19 mouse cellular contexts compared by ENCODE assay signal in the genomic region with DNA sequence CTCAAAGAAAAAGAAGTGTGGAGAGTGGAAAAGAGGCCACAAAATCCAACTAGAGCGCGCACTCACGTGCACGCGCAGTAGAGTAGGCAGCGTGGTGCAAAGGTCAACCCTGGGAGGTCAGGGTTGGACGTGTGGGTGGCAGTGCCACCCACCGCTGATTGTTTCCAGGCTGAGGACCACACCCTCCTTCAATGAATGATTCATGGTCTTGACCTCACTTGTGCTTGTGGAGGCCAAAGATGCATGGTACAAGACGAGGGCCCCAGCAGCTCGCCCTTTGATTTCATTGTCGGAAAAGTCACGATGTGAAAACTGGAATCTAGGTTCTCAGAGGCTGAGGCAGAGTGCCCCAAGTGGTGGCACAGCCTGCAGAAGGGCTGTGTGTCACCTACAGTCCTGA. TPM values are rescaled to one million over a fixed set of nuclear protein-coding genes. Genes with fewer than 3 reads are reported as not detected.
DNase-seq lines count a peak whose midpoint lies in the region; ATAC-seq and TF ChIP-seq lines count a peak whose summit lies in the region.
"Had no signal": no experiment of that assay in that cellular context is flagged by ENCODE, and none has a peak within 500 bp of the region (broad histone marks: within the 10 kb centered on the region; RNA-seq: fewer than 3 reads in every experiment).

No protein-coding gene starts in this region.

- H3K36me3 ChIP-seq in forebrain, embryonic 10.5 days (replicated peaks): no peaks in the 10 kb centered on the region
- no peaks in the 10 kb centered on the region for H3K36me3 ChIP-seq in forebrain, embryonic 15.5 days
- H3K36me3 ChIP-seq in lung, postnatal 0 days (ENCODE audit: insufficient read depth, low read length): no peaks in the 10 kb centered on the region
- no peaks in the 10 kb centered on the region for H3K36me3 ChIP-seq in stomach, postnatal 0 days (ENCODE audit: control insufficient read depth, insufficient read depth, low read length)
- H3K36me3 ChIP-seq: heart, embryonic 12.5 days; limb, embryonic 13.5 days; liver, embryonic 13.5 days; lung, embryonic 15.5 days; midbrain, embryonic 10.5 days had no signal

- 0 out of 2 replicates have a peak, but pooled peaks cover 8% of the 10 kb centered on the region for H3K27me3 ChIP-seq in forebrain, embryonic 10.5 days (ENCODE audit: poor library complexity, severe bottlenecking)
- no peaks in the 10 kb centered on the region for H3K27me3 ChIP-seq in forebrain, embryonic 15.5 days
- H3K27me3 ChIP-seq in lung, postnatal 0 days (replicated peaks; ENCODE audit: insufficient read depth, low read length): no peaks in the 10 kb centered on the region
- no peaks in the 10 kb centered on the region for H3K27me3 ChIP-seq in stomach, postnatal 0 days (ENCODE audit: control insufficient read depth, insufficient read depth, low read length)
- H3K27me3 ChIP-seq: heart, embryonic 12.5 days; limb, embryonic 13.5 days; liver, embryonic 13.5 days; lung, embryonic 15.5 days had no signal

- TF ChIP-seq CTCF in lung, postnatal 0 days (IDR thresholded peaks at IDR 0.05): peak; percentile 14; the same call in 1 of the 2 replicates
- TF ChIP-seq CTCF in stomach, postnatal 0 days (IDR thresholded peaks at IDR 0.05; ENCODE audit: low read depth): peak; percentile 45

- H3K4me3 ChIP-seq in forebrain, embryonic 10.5 days: no peak overlapping the region
- no peak overlapping the region for H3K4me3 ChIP-seq in forebrain, embryonic 15.5 days
- H3K4me3 ChIP-seq in lung, postnatal 0 days (ENCODE audit: low read depth, low read length): no peak overlapping the region
- no peak overlapping the region for H3K4me3 ChIP-seq in stomach, postnatal 0 days (ENCODE audit: low read depth, low read length)
- H3K4me3 ChIP-seq: gastrocnemius, adult 2 months; heart, embryonic 12.5 days; limb, embryonic 13.5 days; liver, embryonic 13.5 days; lung, embryonic 15.5 days; midbrain, embryonic 10.5 days had no signal

- H3K4me1 ChIP-seq in forebrain, embryonic 10.5 days: peaks cover 21% of the 10 kb centered on the region
- peaks cover 16% of the 10 kb centered on the region for H3K4me1 ChIP-seq in forebrain, embryonic 15.5 days
- H3K4me1 ChIP-seq in lung, postnatal 0 days (ENCODE audit: insufficient read depth, low read depth, low read length): no peaks in the 10 kb centered on the region
- no peaks in the 10 kb centered on the region for H3K4me1 ChIP-seq in stomach, postnatal 0 days (replicated peaks; ENCODE audit: control insufficient read depth, insufficient read depth)
- H3K4me1 ChIP-seq: liver, embryonic 13.5 days had no signal

- no peak for TF ChIP-seq EP300 in lung, postnatal 0 days (IDR thresholded peaks at IDR 0.05)
- TF ChIP-seq EP300 in stomach, postnatal 0 days (optimal IDR thresholded peaks at IDR 0.05): no peak

- DNase-seq in forebrain, embryonic 10.5 days (ENCODE audit: extremely low spot score, low spot score): peak; percentile 10
- no peak for DNase-seq in lung, postnatal 0 days (ENCODE audit: low spot score)
- DNase-seq in lung, adult 18-20 months: no peak
- peak; percentile 44 for DNase-seq in kidney, postnatal 10 days
- DNase-seq in stomach, postnatal 0 days (ENCODE audit: low spot score): peak; percentile 65
- no peak for DNase-seq in T-cell, adult 2 months (ENCODE audit: low spot score)
- DNase-seq: adrenal gland, adult 2 months; cerebellum, adult 9-10 months; gastrocnemius, adult 2 months; liver, embryonic 13.5 days; thymus, adult 18-20 months had no signal

- no peaks in the 10 kb centered on the region for H3K9me3 ChIP-seq in forebrain, embryonic 10.5 days
- no peaks in the 10 kb centered on the region for H3K9me3 ChIP-seq in forebrain, embryonic 15.5 days
- H3K9me3 ChIP-seq in lung, postnatal 0 days (ENCODE audit: low read length): no peaks in the 10 kb centered on the region
- H3K9me3 ChIP-seq in stomach, postnatal 0 days (ENCODE audit: control insufficient read depth, low read length): no peaks in the 10 kb centered on the region
- H3K9me3 ChIP-seq: heart, embryonic 12.5 days; limb, embryonic 13.5 days; liver, embryonic 13.5 days; lung, embryonic 15.5 days; midbrain, embryonic 10.5 days had no signal

- 92% methylated on average over 12 of the region's 12 CpGs for WGBS in forebrain, embryonic 10.5 days
- WGBS in forebrain, embryonic 15.5 days: 91% methylated on average over 12 of the region's 12 CpGs
- 82% methylated on average over 12 of the region's 12 CpGs for WGBS in lung, postnatal 0 days
- WGBS in stomach, postnatal 0 days: 76% methylated on average over 12 of the region's 12 CpGs

- H3K9ac ChIP-seq in forebrain, embryonic 15.5 days (replicated peaks): no peak overlapping the region
- no peak overlapping the region for H3K9ac ChIP-seq in lung, postnatal 0 days (replicated peaks; ENCODE audit: low read depth)
- H3K9ac ChIP-seq in stomach, postnatal 0 days (ENCODE audit: low read length): no peak overlapping the region
- H3K9ac ChIP-seq: heart, embryonic 12.5 days; hindbrain, embryonic 14.5 days; limb, embryonic 13.5 days; liver, embryonic 13.5 days; lung, embryonic 15.5 days had no signal

- ATAC-seq in forebrain, embryonic 15.5 days (replicated peaks): no peak
- ATAC-seq in lung, postnatal 0 days: no peak
- ATAC-seq in stomach, postnatal 0 days (ENCODE audit: low FRiP score, low TSS enrichment): peak; percentile 63
- no peak for ATAC-seq in inflammation-experienced regulatory T-cells, adult 6 months

- H3K4me2 ChIP-seq in forebrain, embryonic 15.5 days (replicated peaks): no peak overlapping the region
- H3K4me2 ChIP-seq in lung, postnatal 0 days (replicated peaks; ENCODE audit: low read depth, low read length): no peak overlapping the region
- H3K4me2 ChIP-seq in stomach, postnatal 0 days (replicated peaks; ENCODE audit: low read depth): no peak overlapping the region
- H3K4me2 ChIP-seq: heart, embryonic 12.5 days; hindbrain, embryonic 14.5 days; limb, embryonic 13.5 days; liver, embryonic 13.5 days; lung, embryonic 15.5 days had no signal

- H3K27ac ChIP-seq in forebrain, embryonic 10.5 days: no peak overlapping the region
- no peak overlapping the region for H3K27ac ChIP-seq in forebrain, embryonic 15.5 days (replicated peaks)
- H3K27ac ChIP-seq in lung, postnatal 0 days (ENCODE audit: low read length): no peak overlapping the region
- H3K27ac ChIP-seq in stomach, postnatal 0 days (replicated peaks): peak overlapping the region; percentile 61
- H3K27ac ChIP-seq: gastrocnemius, adult 2 months; hindbrain, embryonic 14.5 days; limb, embryonic 13.5 days; liver, embryonic 13.5 days; lung, embryonic 15.5 days; macrophage; midbrain, embryonic 10.5 days had no signal

RNA-seq across cellular contexts. Expression of gene Ezr, which starts 51.0 kb away (rescaled TPM):
- 103 and 116 TPM in 2 replicates for polyA plus RNA-seq in forebrain, embryonic 10.5 days (2016; fragmentation: Nextera tagmentation; extraction: Ambion mirVana)
- polyA plus RNA-seq in forebrain, embryonic 15.5 days (2015; fragmentation: Nextera tagmentation; extraction: Ambion mirVana): 112 and 125 TPM in 2 replicates
- 275 and 288 TPM in 2 replicates for polyA plus RNA-seq in lung, postnatal 0 days (2015; fragmentation: Nextera tagmentation; extraction: Ambion mirVana)
- polyA plus RNA-seq in stomach, postnatal 0 days (2015; fragmentation: Nextera tagmentation; extraction: Ambion mirVana): 289 and 299 TPM in 2 replicates
- polyA plus RNA-seq in inflammation-experienced regulatory T-cells, adult 6 months (2017; shearing (Covaris generic)): 100 to 1,000 TPM; 111 to 138 (median 117) TPM

Comparison
In these comparisons a context has a peak if more than half of its experiments do, and no peak if none do; other contexts are left out.
1. DNase-seq: peak in forebrain, embryonic 10.5 days (single experiment), kidney, postnatal 10 days (single experiment) and stomach, postnatal 0 days (single experiment); none in lung, postnatal 0 days (single experiment), lung, adult 18-20 months (0 of 2) and T-cell, adult 2 months (single experiment).